Mouse (Mus musculus): ENCODE data around the gene Snx10. TPM values are rescaled to one million over a fixed set of nuclear protein-coding genes. Genes with fewer than 3 reads are reported as not detected.
A peak's percentile ranks its signal among the peaks of the same experiment; 100 is the strongest.

Gene Snx10
- polyA plus RNA-seq, 1 experiment from 2014 or later = 19.7 TPM

- Histone ChIP-seq H3K4me1 (ENCODE audit: control insufficient read depth in 2 of 2, insufficient read depth in 2 of 2, low read length in 2 of 2) (peaks cover 5 to 6% of the 10 kb centered on the region in 2 experiments; a peak in 2 of 4 replicates), H3K9ac (ENCODE audit: low read length) (no peak overlapping the region), H3K27me3 (ENCODE audit: control insufficient read depth, insufficient read depth, low read length) (no peaks in the 10 kb centered on the region), H3K4me2 (ENCODE audit: low read length) (no peak overlapping the region), H3K27ac (replicated peaks in 1 of 2; ENCODE audit: control insufficient read depth in 1 of 2, insufficient read depth in 1 of 2, low read depth in 2 of 2, low read length in 2 of 2) (no peak overlapping the region), H3K9me3 (ENCODE audit: control insufficient read depth, low read length) (no peaks in the 10 kb centered on the region), H3K4me3 (ENCODE audit: control insufficient read depth in 1 of 2, insufficient read depth in 1 of 2, low read depth in 1 of 2, low read length in 2 of 2) (no peak overlapping the region), H3K36me3 (ENCODE audit: control insufficient read depth, insufficient read depth, low read length) (no peaks in the 10 kb centered on the region)
- no peak for ATAC-seq (ENCODE audit: insufficient number of reproducible peaks, insufficient read depth, low FRiP score, low read depth)
- 50% methylated on average over 1 of the region's 1 CpGs for whole genome bisulfite sequencing
Observed at GRCm38 (mm10) chr6:51510946-51511345, 12.8 kb upstream of the Snx10 start.

DNA sequence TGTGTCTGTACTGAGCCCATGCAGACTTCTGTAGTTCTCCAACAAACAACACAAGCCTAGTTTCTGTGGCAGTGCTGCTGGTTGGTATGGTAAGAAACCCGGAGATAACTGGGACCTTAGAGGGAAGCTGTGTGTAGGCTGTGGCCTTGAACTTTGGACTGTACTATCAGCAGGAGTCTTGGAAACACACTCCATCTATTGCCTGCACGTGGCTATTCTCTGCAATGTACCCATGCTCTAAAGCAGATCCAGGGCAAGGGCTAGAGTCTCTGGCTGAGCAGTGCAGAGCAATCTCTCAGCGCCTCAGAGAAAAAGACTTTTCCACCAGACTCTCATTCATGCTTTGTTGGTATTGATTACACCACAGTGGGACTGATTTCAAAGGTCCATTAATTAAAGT, 10.0 kb upstream of the Snx10 start:
- no peak for ATAC-seq (ENCODE audit: insufficient number of reproducible peaks, insufficient read depth, low FRiP score, low read depth)
- no peak overlapping the region for H3K4me3 ChIP-seq (ENCODE audit: control insufficient read depth in 1 of 2, insufficient read depth in 1 of 2, low read depth in 1 of 2, low read length in 2 of 2)
- WGBS = 65% methylated on average over 3 of the region's 3 CpGs
- H3K27me3 ChIP-seq (ENCODE audit: control insufficient read depth, insufficient read depth, low read length) = no peaks in the 10 kb centered on the region
- H3K36me3 ChIP-seq (ENCODE audit: control insufficient read depth, insufficient read depth, low read length) = no peaks in the 10 kb centered on the region
- peaks cover 5 to 6% of the 10 kb centered on the region in 2 experiments; a peak in 2 of 4 replicates for H3K4me1 ChIP-seq (ENCODE audit: control insufficient read depth in 2 of 2, insufficient read depth in 2 of 2, low read length in 2 of 2)
- peaks cover 5% of the 10 kb centered on the region; the same call in 1 of the 2 replicates for H3K9me3 ChIP-seq (ENCODE audit: control insufficient read depth, low read length)
- H3K9ac ChIP-seq (ENCODE audit: low read length) = no peak overlapping the region
- no peak overlapping the region for H3K4me2 ChIP-seq (ENCODE audit: low read length)
- H3K27ac ChIP-seq (replicated peaks in 1 of 2; ENCODE audit: control insufficient read depth in 1 of 2, insufficient read depth in 1 of 2, low read depth in 2 of 2, low read length in 2 of 2) = no peak overlapping the region

DNA sequence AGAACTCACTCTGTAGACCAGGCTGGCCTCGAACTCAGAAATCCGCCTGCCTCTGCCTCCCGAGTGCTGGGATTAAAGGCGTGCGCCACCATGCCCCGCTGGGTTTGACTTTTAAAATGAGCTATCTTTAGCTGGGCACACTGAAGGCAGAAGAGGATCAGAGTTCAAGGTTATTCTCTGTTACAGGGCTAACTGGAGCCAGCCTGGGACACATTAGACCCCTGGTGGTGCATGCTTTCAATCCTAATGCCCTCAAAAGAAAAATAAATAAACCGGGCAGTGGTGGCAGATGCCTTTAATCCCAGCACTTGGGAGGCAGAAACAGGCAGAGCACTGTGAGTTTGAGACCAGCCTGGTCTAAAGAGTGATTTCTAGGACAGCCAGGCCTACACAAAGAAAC, 8.8 kb upstream of the Snx10 start:
- Histone ChIP-seq H3K4me2 (ENCODE audit: low read length) (no peak overlapping the region), H3K9me3 (ENCODE audit: control insufficient read depth, low read length) (peaks cover 5% of the 10 kb centered on the region; the same call in 1 of the 2 replicates), H3K4me1 (ENCODE audit: control insufficient read depth in 2 of 2, insufficient read depth in 2 of 2, low read length in 2 of 2) (0 out of 4 replicates have a peak, but pooled peaks cover 0 to under 1% of the 10 kb centered on the region in 2 experiments), H3K9ac (ENCODE audit: low read length) (no peak overlapping the region), H3K36me3 (ENCODE audit: control insufficient read depth, insufficient read depth, low read length) (no peaks in the 10 kb centered on the region), H3K27ac (replicated peaks in 1 of 2; ENCODE audit: control insufficient read depth in 1 of 2, insufficient read depth in 1 of 2, low read depth in 2 of 2, low read length in 2 of 2) (no peak overlapping the region), H3K4me3 (ENCODE audit: control insufficient read depth in 1 of 2, insufficient read depth in 1 of 2, low read depth in 1 of 2, low read length in 2 of 2) (no peak overlapping the region), H3K27me3 (ENCODE audit: control insufficient read depth, insufficient read depth, low read length) (no peaks in the 10 kb centered on the region)
- 87% methylated on average over 7 of the region's 7 CpGs for WGBS
- ATAC-seq (ENCODE audit: insufficient number of reproducible peaks, insufficient read depth, low FRiP score, low read depth) = no peak

DNA sequence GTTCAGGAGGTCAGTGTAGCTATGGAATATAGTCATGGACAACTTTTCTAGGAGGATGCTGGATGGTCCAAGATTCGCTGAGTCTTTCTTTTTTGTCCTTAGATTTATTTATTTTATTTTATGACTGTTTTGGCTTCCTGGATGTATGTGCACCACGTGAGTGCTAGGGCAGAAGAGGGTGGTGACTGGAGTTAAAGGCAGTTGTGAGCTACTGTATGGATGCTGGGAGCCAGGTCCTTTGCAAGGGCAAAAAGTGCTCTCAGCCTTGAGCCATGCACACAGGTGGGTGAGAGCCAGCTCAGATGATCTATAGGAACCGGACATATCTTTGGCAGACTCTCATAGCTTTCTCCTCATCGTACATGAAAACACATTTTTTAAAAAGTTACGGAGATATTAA, 391 bp upstream of the Snx10 start:
- Histone ChIP-seq H3K36me3 (ENCODE audit: control insufficient read depth, insufficient read depth, low read length) (no peaks in the 10 kb centered on the region), H3K9me3 (ENCODE audit: control insufficient read depth, low read length) (no peaks in the 10 kb centered on the region), H3K27me3 (ENCODE audit: control insufficient read depth, insufficient read depth, low read length) (no peaks in the 10 kb centered on the region), H3K4me3 (ENCODE audit: control insufficient read depth in 1 of 2, insufficient read depth in 1 of 2, low read depth in 1 of 2, low read length in 2 of 2) (peak overlapping the region; percentile 81 to 93; a peak in 3 of 4 replicates), H3K9ac (ENCODE audit: low read length) (peak overlapping the region; percentile 85), H3K4me2 (ENCODE audit: low read length) (peak overlapping the region; percentile 84), H3K4me1 (ENCODE audit: control insufficient read depth in 2 of 2, insufficient read depth in 2 of 2, low read length in 2 of 2) (peaks cover 0 to 10% of the 10 kb centered on the region in 2 experiments; a peak in 2 of 4 replicates), H3K27ac (replicated peaks in 1 of 2; ENCODE audit: control insufficient read depth in 1 of 2, insufficient read depth in 1 of 2, low read depth in 2 of 2, low read length in 2 of 2) (peak overlapping the region in 1 of 2 experiments; percentile 59; a peak in 1 of 4 replicates)
- WGBS = 23% methylated on average over 5 of the region's 5 CpGs
- ATAC-seq (ENCODE audit: insufficient number of reproducible peaks, insufficient read depth, low FRiP score, low read depth) = no peak

DNA sequence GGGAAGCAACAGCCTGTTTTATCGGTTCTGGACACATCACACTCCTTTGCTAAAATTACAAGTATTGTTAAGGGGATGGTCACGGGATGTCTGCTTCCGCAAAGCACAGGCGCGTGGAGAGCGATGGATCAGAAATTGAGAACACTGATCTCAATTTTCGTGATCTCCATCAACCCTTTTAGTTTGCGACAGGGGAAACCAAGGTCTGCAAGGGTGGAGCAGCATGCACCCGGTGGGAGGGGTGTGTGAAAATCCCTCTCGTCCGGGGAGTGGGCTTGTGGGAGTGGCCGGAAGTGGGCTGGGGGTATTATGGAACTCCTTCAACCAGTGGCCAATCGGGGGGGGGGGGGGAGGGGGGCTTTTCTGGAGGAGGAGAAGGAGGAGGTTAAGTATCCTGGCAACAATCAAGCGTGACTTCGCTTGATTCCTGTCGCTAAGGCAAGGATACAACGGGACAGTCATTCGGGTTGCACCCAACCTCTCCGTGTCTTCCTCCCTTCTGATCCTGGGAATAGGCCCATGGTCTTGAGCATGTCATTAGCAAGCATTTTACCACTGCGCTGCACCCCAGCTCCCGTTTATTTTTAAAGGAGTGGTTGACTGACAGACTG, 725 bp downstream of the Snx10 start:
- H3K9ac ChIP-seq (ENCODE audit: low read length) = peak overlapping the region; percentile 85
- peak overlapping the region; percentile 81 to 93 for H3K4me3 ChIP-seq (ENCODE audit: control insufficient read depth in 1 of 2, insufficient read depth in 1 of 2, low read depth in 1 of 2, low read length in 2 of 2)
- 0 out of 2 replicates have a peak, but pooled peaks have one; percentile 55 for ATAC-seq (ENCODE audit: insufficient number of reproducible peaks, insufficient read depth, low FRiP score, low read depth)
- H3K9me3 ChIP-seq (ENCODE audit: control insufficient read depth, low read length) = no peaks in the 10 kb centered on the region
- WGBS = 2% methylated on average over 20 of the region's 21 CpGs
- peak overlapping the region; percentile 47 to 59; a peak in 3 of 4 replicates for H3K27ac ChIP-seq (replicated peaks in 1 of 2; ENCODE audit: control insufficient read depth in 1 of 2, insufficient read depth in 1 of 2, low read depth in 2 of 2, low read length in 2 of 2)
- peaks cover 0 to 10% of the 10 kb centered on the region in 2 experiments; a peak in 2 of 4 replicates for H3K4me1 ChIP-seq (ENCODE audit: control insufficient read depth in 2 of 2, insufficient read depth in 2 of 2, low read length in 2 of 2)
- peak overlapping the region; percentile 84 for H3K4me2 ChIP-seq (ENCODE audit: low read length)
- no peaks in the 10 kb centered on the region for H3K36me3 ChIP-seq (ENCODE audit: control insufficient read depth, insufficient read depth, low read length)
- H3K27me3 ChIP-seq (ENCODE audit: control insufficient read depth, insufficient read depth, low read length) = no peaks in the 10 kb centered on the region

DNA sequence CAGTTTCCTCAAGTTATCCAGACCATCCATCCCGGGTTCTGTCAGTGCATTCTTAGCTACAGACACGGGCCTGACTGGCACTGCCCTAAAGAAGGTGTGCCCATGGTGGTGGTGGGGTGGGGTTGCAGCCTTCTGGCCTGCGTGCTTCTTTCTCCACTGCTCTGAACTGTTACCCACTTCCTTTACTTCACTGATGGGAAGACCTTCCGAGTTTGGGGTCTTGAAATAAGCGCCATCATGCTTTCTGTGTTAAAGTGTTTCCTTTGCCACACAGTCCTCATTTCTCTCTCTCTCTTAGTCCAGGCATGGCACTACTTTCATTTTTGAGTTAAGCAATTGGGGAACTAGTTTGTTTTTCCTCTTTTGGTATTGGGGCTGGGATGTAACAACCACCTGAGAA, 1.3 kb downstream of the Snx10 start:
- Histone ChIP-seq H3K36me3 (ENCODE audit: control insufficient read depth, insufficient read depth, low read length) (no peaks in the 10 kb centered on the region), H3K4me3 (ENCODE audit: control insufficient read depth in 1 of 2, insufficient read depth in 1 of 2, low read depth in 1 of 2, low read length in 2 of 2) (peak overlapping the region; percentile 81 to 93), H3K27ac (replicated peaks in 1 of 2; ENCODE audit: control insufficient read depth in 1 of 2, insufficient read depth in 1 of 2, low read depth in 2 of 2, low read length in 2 of 2) (peak overlapping the region in 1 of 2 experiments; percentile 59; a peak in 2 of 4 replicates), H3K27me3 (ENCODE audit: control insufficient read depth, insufficient read depth, low read length) (no peaks in the 10 kb centered on the region), H3K9ac (ENCODE audit: low read length) (peak overlapping the region; percentile 85), H3K4me2 (ENCODE audit: low read length) (peak overlapping the region; percentile 84), H3K9me3 (ENCODE audit: control insufficient read depth, low read length) (no peaks in the 10 kb centered on the region), H3K4me1 (ENCODE audit: control insufficient read depth in 2 of 2, insufficient read depth in 2 of 2, low read length in 2 of 2) (peaks cover 0 to 10% of the 10 kb centered on the region in 2 experiments; a peak in 2 of 4 replicates)
- ATAC-seq (ENCODE audit: insufficient number of reproducible peaks, insufficient read depth, low FRiP score, low read depth) = no peak
- 29% methylated on average over 5 of the region's 5 CpGs for WGBS

- Histone ChIP-seq H3K27me3 (ENCODE audit: control insufficient read depth, insufficient read depth, low read length) (no peaks in the 10 kb centered on the region), H3K9ac (ENCODE audit: low read length) (no peak overlapping the region), H3K9me3 (ENCODE audit: control insufficient read depth, low read length) (no peaks in the 10 kb centered on the region), H3K4me3 (ENCODE audit: control insufficient read depth in 1 of 2, insufficient read depth in 1 of 2, low read depth in 1 of 2, low read length in 2 of 2) (no peak overlapping the region), H3K36me3 (ENCODE audit: control insufficient read depth, insufficient read depth, low read length) (no peaks in the 10 kb centered on the region), H3K4me2 (ENCODE audit: low read length) (no peak overlapping the region), H3K4me1 (ENCODE audit: control insufficient read depth in 2 of 2, insufficient read depth in 2 of 2, low read length in 2 of 2) (peaks cover 0 to 16% of the 10 kb centered on the region in 2 experiments; a peak in 2 of 4 replicates), H3K27ac (replicated peaks in 1 of 2; ENCODE audit: control insufficient read depth in 1 of 2, insufficient read depth in 1 of 2, low read depth in 2 of 2, low read length in 2 of 2) (no peak overlapping the region)
- WGBS = 81% methylated on average over 7 of the region's 7 CpGs
- no peak for ATAC-seq (ENCODE audit: insufficient number of reproducible peaks, insufficient read depth, low FRiP score, low read depth)
Observed at GRCm38 (mm10) chr6:51529457-51529856, 5.8 kb downstream of the Snx10 start.
